Mouse (Mus musculus) cortical plate, adult 2 months (tissue): ENCODE measurements around the gene Clic1. TPM values are rescaled to one million over a fixed set of nuclear protein-coding genes. Genes with fewer than 3 reads are reported as not detected.

Source experiments
- H3K27ac ChIP-seq: fragments of 200-500 bp; 2 replicates; pipeline ENCODE4 v1.5.1; 2012; ENCODE audit warnings: low read length, control low read depth, inconsistent platforms; ENCODE audit not compliant: insufficient read depth
- H3K4me1 ChIP-seq: fragments of 200-500 bp; 2 replicates; pipeline ENCODE4 v1.6.1; 2011; ENCODE audit warnings: low read length; ENCODE audit not compliant: control insufficient read depth, insufficient read depth
- H3K4me3 ChIP-seq: fragments of 200-500 bp; 2 replicates; pipeline ENCODE4 v1.5.1; 2011; ENCODE audit warnings: mild to moderate bottlenecking, low read length, control low read depth; ENCODE audit not compliant: insufficient read depth
- CTCF ChIP-seq: fragments of 200-500 bp; IDR thresholded peaks from 2 replicates; pipeline ENCODE4 v1.5.1; 2011; ENCODE audit warnings: mild to moderate bottlenecking, control low read depth, low read length; ENCODE audit not compliant: insufficient read depth; ENCODE audit errors: extremely low read depth
- POLR2A ChIP-seq: fragments of 200-500 bp; IDR thresholded peaks from 2 replicates; pipeline ENCODE4 v1.6.1; 2011; ENCODE audit warnings: mild to moderate bottlenecking, low read length, control low read depth; ENCODE audit not compliant: insufficient read depth; ENCODE audit errors: extremely low read depth
- polyA plus RNA-seq: library from polyadenylated mRNA; depleted of rRNA; stranded (reverse); fragments of >200 nt; gene quantifications from 2 replicates; pipeline ENCODE4 v1.2.3, GENCODE M21; 2012

Clic1 gene
- polyA plus RNA-seq, 1 experiment, result 18.4 TPM

GRCm38 (mm10) chr17:35051156-35052086 lies 1.7 kb downstream of the Clic1 start:
- H3K4me3 ChIP-seq, result peak overlapping the region; percentile 27
- H3K27ac ChIP-seq, result peak overlapping the region; percentile 60
- TF ChIP-seq CTCF (no peak), POLR2A (peak; percentile 43; the same call in 1 of the 2 replicates)
- H3K4me1 ChIP-seq, result no peaks in the 10 kb centered on the region

- Histone ChIP-seq H3K4me1 (no peaks in the 10 kb centered on the region), H3K4me3 (no peak overlapping the region), H3K27ac (no peak overlapping the region)
- TF ChIP-seq CTCF, result no peak
- no peak for TF ChIP-seq POLR2A
These were observed 2.6 kb downstream of the Clic1 start for GRCm38 (mm10) chr17:35052271-35052798.

GRCm38 (mm10) chr17:35055691-35056495 lies 6.1 kb downstream of the Clic1 start:
- no peak overlapping the region for H3K4me3 ChIP-seq
- TF ChIP-seq POLR2A (no peak), CTCF (no peak)
- no peak overlapping the region for H3K27ac ChIP-seq
- H3K4me1 ChIP-seq, result no peaks in the 10 kb centered on the region

GRCm38 (mm10) chr17:35057090-35057489 lies 7.3 kb downstream of the Clic1 start:
- H3K4me3 ChIP-seq, result no peak overlapping the region
- no peak overlapping the region for H3K27ac ChIP-seq
- no peak for TF ChIP-seq CTCF
- TF ChIP-seq POLR2A, result no peak
- no peaks in the 10 kb centered on the region for H3K4me1 ChIP-seq

DNA sequence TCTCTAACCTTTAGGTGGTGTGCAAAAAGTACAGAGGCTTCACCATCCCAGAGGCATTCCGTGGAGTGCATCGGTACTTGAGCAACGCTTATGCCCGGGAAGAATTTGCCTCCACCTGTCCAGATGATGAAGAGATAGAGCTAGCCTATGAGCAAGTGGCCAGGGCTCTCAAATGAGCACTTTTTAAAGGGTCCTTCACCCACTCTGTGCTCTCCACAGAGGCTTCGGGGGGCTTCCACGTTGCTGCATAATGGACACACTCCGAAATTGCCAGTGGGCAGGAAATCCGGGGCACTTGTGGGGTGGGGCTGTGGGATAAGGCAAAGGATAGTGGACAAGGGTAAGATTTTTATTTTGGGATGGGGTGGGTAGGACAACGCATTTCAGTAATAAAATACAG lies 8.6 kb downstream of the Clic1 start:
- TF ChIP-seq POLR2A (no peak), CTCF (no peak)
- Histone ChIP-seq H3K27ac (no peak overlapping the region), H3K4me1 (no peaks in the 10 kb centered on the region), H3K4me3 (peak overlapping the region; percentile 86; the same call in 1 of the 2 replicates)

DNA sequence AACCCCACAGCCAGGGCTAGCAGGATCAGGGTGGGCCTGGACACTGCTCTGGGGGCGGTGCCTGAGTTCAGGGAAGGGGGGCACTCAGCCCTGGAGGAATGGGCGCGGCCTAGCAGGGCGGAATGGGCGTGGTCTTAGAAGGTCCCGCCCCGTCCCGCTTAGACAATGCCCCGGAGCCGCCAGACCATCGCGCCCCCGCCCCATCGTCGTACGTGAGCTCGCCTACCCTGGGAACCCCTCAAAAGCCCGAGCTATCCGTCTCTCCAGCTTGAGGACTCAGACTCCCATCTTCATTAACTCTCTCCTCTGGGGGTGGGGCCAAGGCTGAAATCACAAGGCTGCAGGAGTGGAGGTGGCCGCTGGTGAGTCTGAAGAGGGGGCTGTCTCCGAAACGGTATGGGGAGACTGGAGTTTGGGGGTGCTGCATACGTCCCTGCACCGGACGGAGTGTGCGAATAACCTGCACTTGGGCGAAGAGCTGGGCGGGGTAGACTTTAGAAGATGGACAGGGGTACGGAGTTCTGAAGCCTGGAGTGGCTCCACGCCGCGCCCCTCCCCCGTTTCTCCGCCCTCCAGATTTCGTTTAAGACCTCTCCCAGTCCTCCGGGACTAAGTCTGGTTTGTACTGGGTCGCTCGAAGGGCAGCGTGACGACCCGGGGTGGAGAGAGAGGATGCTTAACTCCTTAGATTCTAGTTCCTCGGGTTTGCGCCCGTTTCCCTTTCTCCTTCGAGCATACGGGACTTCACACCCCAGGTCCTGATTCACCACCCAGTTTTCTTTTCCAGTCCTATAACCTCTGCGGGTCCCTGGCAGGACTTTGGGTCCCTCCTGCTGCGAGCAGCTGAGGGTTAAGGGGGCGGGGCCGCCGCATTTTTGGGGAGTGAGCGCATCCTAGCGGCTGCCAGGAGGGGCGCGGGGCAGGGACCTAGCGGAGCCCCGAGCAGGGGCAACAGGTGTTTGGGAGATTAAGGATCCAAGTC lies 9.4 kb downstream of the Clic1 start, which contains the start of gene Ddah2:
Gene Ddah2 (plus strand): TSS at position 125 of the 982 bp plus-strand sequence.
- no peaks in the 10 kb centered on the region for H3K4me1 ChIP-seq
- TF ChIP-seq CTCF, result 0 out of 2 replicates have a peak, but pooled peaks have one; percentile 16
- no peak for TF ChIP-seq POLR2A
- H3K4me3 ChIP-seq, result peak within 1 kb of the TSS; percentile 86
- no peak within 1 kb of the TSS for H3K27ac ChIP-seq

DNA sequence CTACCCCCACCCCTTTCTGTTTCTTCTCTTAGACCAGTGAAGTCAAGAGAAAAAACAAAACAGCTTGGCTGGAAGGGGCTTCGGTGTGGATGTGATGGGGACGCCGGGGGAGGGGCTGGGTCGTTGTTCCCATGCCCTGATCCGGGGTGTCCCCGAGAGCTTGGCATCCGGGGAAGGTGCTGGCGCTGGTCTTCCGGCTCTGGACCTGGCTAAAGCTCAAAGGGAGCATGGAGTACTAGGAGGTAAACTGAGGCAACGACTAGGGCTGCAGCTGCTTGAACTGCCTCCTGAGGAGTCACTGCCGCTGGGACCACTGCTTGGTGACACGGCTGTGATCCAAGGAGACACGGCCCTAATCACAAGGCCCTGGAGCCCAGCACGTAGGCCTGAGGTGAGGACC lies 10.3 kb downstream of the Clic1 start:
- TF ChIP-seq CTCF, result no peak
- TF ChIP-seq POLR2A, result no peak

GRCm38 (mm10) chr17:35060737-35061297 lies 11.1 kb downstream of the Clic1 start:
- Histone ChIP-seq H3K27ac (no peak overlapping the region), H3K4me1 (no peaks in the 10 kb centered on the region), H3K4me3 (no peak overlapping the region)
- TF ChIP-seq POLR2A (no peak), CTCF (no peak)

More for the DNA sequence above, 10.3 kb downstream of the Clic1 start:
- H3K4me1 ChIP-seq, result no peaks in the 10 kb centered on the region
- no peak overlapping the region for H3K27ac ChIP-seq
- H3K4me3 ChIP-seq, result peak overlapping the region; percentile 86; the same call in 1 of the 2 replicates
